Mouse (Mus musculus) urinary bladder, postnatal 25 days (tissue): Measurements from ENCODE around the gene C1qtnf12.

Experiments
- DNase-seq: peaks from one replicate; pipeline ENCODE4 v3.0.0; 2022; ENCODE audit warnings: low spot score

C1qtnf12 gene

DNA sequence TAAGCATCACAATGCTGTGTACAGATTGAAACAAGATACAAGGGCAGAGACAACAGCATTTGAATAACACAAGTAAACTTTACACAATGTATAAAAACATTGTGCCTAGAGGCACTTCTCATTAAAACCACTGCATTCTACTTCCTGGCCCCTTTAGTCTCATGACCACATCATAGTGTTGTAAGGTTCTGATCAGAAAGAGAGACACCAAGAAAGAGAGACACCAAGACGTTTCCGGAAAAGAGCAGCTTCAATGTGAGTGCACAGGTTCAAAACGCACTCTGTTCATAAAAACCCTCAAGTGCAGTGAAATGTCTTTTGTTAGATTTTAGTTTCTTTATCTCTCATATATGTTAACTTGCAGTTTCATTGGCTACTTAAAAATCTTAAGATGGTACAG lies 42.0 kb downstream of the C1qtnf12 start:
- DNase-seq = no peak

DNA sequence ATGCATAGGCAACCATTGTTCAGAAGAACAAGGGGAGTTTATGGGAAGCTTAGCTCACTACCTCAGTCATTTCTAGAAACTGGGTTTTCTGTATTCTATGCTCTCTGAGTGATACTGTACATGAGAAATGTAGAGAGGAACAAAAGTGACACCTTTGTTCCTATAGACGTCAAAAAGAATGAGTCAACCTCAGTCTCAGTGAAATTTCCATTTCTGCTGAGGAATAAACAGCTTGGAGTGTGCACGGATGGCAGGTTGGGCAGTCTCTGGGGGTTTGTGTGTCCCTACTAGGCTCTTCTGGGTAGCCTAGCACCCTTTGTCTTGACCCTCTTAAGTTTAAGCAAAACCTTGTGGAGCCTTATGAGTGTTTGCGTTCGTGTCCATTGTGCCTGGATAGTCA lies 46.3 kb downstream of the C1qtnf12 start:
- no peak for DNase-seq

DNA sequence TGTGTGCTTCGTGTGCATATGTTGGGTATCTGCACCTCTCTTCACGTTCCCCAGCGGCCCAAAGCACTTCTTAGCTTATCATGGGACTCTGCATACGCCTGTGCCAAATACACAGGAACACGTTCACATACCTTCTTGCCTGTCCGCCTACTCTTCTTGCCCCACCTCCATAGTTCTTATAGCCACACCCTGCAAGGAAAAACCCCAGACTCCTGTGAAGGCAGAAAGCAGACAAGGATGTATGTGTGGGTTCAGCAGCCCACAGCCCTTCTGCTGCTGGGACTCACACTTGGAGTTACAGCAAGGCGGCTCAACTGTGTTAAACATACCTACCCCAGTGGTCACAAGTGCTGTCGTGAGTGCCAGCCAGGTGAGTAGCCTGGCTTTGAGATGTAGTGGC lies 51.5 kb downstream of the C1qtnf12 start, which contains the start of gene Tnfrsf4:
Gene Tnfrsf4, plus strand, starts transcription at position 207 of the 400 bp plus-strand sequence.
- DNase-seq = no peak

- no peak for DNase-seq
Measured at GRCm38 (mm10) chr4:156014436-156014835, 52.3 kb downstream of the C1qtnf12 start.
